Mouse (Mus musculus): Measurements from ENCODE around the gene Llgl2. TPM values are rescaled to one million over a fixed set of nuclear protein-coding genes. Genes with fewer than 3 reads are reported as not detected.

Llgl2 gene
- total and polyA plus RNA-seq, 2 experiments = 15.8 to 46.8 TPM

- Histone ChIP-seq H3K27me3 (ENCODE audit: control insufficient read depth, insufficient read depth, low read length) (no peaks in the 10 kb centered on the region), H3K4me3 (ENCODE audit: insufficient read depth, low read depth, low read length) (peak overlapping the region; percentile 40), H3K27ac (replicated peaks; ENCODE audit: insufficient read depth, low read depth, low read length) (peak overlapping the region; percentile 95), H3K36me3 (ENCODE audit: control insufficient read depth, insufficient read depth, low read length) (no peaks in the 10 kb centered on the region), H3K4me1 (ENCODE audit: control insufficient read depth, insufficient read depth, low read length) (peaks cover 34% of the 10 kb centered on the region), H3K9ac (ENCODE audit: low read depth, low read length) (peak overlapping the region; percentile 67), H3K79me2 (ENCODE audit: control insufficient read depth, insufficient read depth, low read length) (peaks cover 28% of the 10 kb centered on the region; the same call in 1 of the 2 replicates)
- 8% methylated on average over 8 of the region's 8 CpGs for WGBS
- no peak for TF ChIP-seq POLR2A (IDR thresholded peaks at IDR 0.05; ENCODE audit: extremely low read depth, insufficient read depth, low read length)
- no peak for TF ChIP-seq CTCF (IDR thresholded peaks at IDR 0.05; ENCODE audit: low read depth, low read length)
- peak; percentile 89 for DNase-seq (ENCODE audit: extremely low read depth, low read depth, low spot score)
Measured at GRCm38 (mm10) chr11:115832523-115832922, 8.7 kb downstream of the Llgl2 start.

GRCm38 (mm10) chr11:115833021-115833513, 9.2 kb downstream of the Llgl2 start:
- Histone ChIP-seq H3K27ac (replicated peaks; ENCODE audit: insufficient read depth, low read depth, low read length) (peak overlapping the region; percentile 95), H3K9ac (ENCODE audit: low read depth, low read length) (peak overlapping the region; percentile 35), H3K27me3 (ENCODE audit: control insufficient read depth, insufficient read depth, low read length) (no peaks in the 10 kb centered on the region), H3K4me3 (ENCODE audit: insufficient read depth, low read depth, low read length) (no peak overlapping the region), H3K79me2 (ENCODE audit: control insufficient read depth, insufficient read depth, low read length) (peaks cover 27% of the 10 kb centered on the region; the same call in 1 of the 2 replicates), H3K4me1 (ENCODE audit: control insufficient read depth, insufficient read depth, low read length) (peaks cover 38% of the 10 kb centered on the region), H3K36me3 (ENCODE audit: control insufficient read depth, insufficient read depth, low read length) (no peaks in the 10 kb centered on the region)
- peak; percentile 82 for DNase-seq (ENCODE audit: extremely low read depth, low read depth, low spot score)
- TF ChIP-seq CTCF (IDR thresholded peaks at IDR 0.05; ENCODE audit: low read depth, low read length) = 0 out of 2 replicates have a peak, but pooled peaks have one; percentile 11
- no peak for TF ChIP-seq POLR2A (IDR thresholded peaks at IDR 0.05; ENCODE audit: extremely low read depth, insufficient read depth, low read length)
- WGBS = 15% methylated on average over 8 of the region's 8 CpGs

GRCm38 (mm10) chr11:115834033-115834432, 10.2 kb downstream of the Llgl2 start:
- Histone ChIP-seq H3K4me1 (ENCODE audit: control insufficient read depth, insufficient read depth, low read length) (peaks cover 46% of the 10 kb centered on the region), H3K27me3 (ENCODE audit: control insufficient read depth, insufficient read depth, low read length) (no peaks in the 10 kb centered on the region), H3K36me3 (ENCODE audit: control insufficient read depth, insufficient read depth, low read length) (no peaks in the 10 kb centered on the region), H3K79me2 (ENCODE audit: control insufficient read depth, insufficient read depth, low read length) (peaks cover 27% of the 10 kb centered on the region; the same call in 1 of the 2 replicates), H3K4me3 (ENCODE audit: insufficient read depth, low read depth, low read length) (no peak overlapping the region), H3K9ac (ENCODE audit: low read depth, low read length) (no peak overlapping the region), H3K27ac (replicated peaks; ENCODE audit: insufficient read depth, low read depth, low read length) (peak overlapping the region; percentile 95)
- no peak for DNase-seq (ENCODE audit: extremely low read depth, low read depth, low spot score)
- 53% methylated on average over 6 of the region's 6 CpGs for WGBS
- TF ChIP-seq CTCF (IDR thresholded peaks at IDR 0.05; ENCODE audit: low read depth, low read length) = no peak
- no peak for TF ChIP-seq POLR2A (IDR thresholded peaks at IDR 0.05; ENCODE audit: extremely low read depth, insufficient read depth, low read length)

- H3K4me1 ChIP-seq (ENCODE audit: control insufficient read depth, insufficient read depth, low read length) = peaks cover 32% of the 10 kb centered on the region
- no peak overlapping the region for H3K9ac ChIP-seq (ENCODE audit: low read depth, low read length)
- H3K4me3 ChIP-seq (ENCODE audit: insufficient read depth, low read depth, low read length) = no peak overlapping the region
- no peak for DNase-seq (ENCODE audit: extremely low read depth, low read depth, low spot score)
- H3K79me2 ChIP-seq (ENCODE audit: control insufficient read depth, insufficient read depth, low read length) = peaks cover 16% of the 10 kb centered on the region; the same call in 1 of the 2 replicates
- 64% methylated on average over 11 of the region's 11 CpGs for WGBS
- H3K27ac ChIP-seq (replicated peaks; ENCODE audit: insufficient read depth, low read depth, low read length) = no peak overlapping the region
- no peak for TF ChIP-seq CTCF (IDR thresholded peaks at IDR 0.05; ENCODE audit: low read depth, low read length)
- no peak for TF ChIP-seq POLR2A (IDR thresholded peaks at IDR 0.05; ENCODE audit: extremely low read depth, insufficient read depth, low read length)
- H3K36me3 ChIP-seq (ENCODE audit: control insufficient read depth, insufficient read depth, low read length) = no peaks in the 10 kb centered on the region
- no peaks in the 10 kb centered on the region for H3K27me3 ChIP-seq (ENCODE audit: control insufficient read depth, insufficient read depth, low read length)
Measured at GRCm38 (mm10) chr11:115836656-115837395, 13.0 kb downstream of the Llgl2 start.

- H3K36me3 ChIP-seq (ENCODE audit: control insufficient read depth, insufficient read depth, low read length) = no peaks in the 10 kb centered on the region
- H3K27ac ChIP-seq (replicated peaks; ENCODE audit: insufficient read depth, low read depth, low read length) = peak overlapping the region; percentile 2
- WGBS = 56% methylated on average over 22 of the region's 22 CpGs
- peaks cover 31% of the 10 kb centered on the region for H3K4me1 ChIP-seq (ENCODE audit: control insufficient read depth, insufficient read depth, low read length)
- no peak overlapping the region for H3K4me3 ChIP-seq (ENCODE audit: insufficient read depth, low read depth, low read length)
- DNase-seq (ENCODE audit: extremely low read depth, low read depth, low spot score) = peak; percentile 86
- peaks cover 16% of the 10 kb centered on the region; the same call in 1 of the 2 replicates for H3K79me2 ChIP-seq (ENCODE audit: control insufficient read depth, insufficient read depth, low read length)
- H3K9ac ChIP-seq (ENCODE audit: low read depth, low read length) = no peak overlapping the region; the same call in 1 of the 2 replicates
- TF ChIP-seq POLR2A (IDR thresholded peaks at IDR 0.05; ENCODE audit: extremely low read depth, insufficient read depth, low read length) = no peak
- no peaks in the 10 kb centered on the region for H3K27me3 ChIP-seq (ENCODE audit: control insufficient read depth, insufficient read depth, low read length)
Measured at GRCm38 (mm10) chr11:115837606-115838345, 13.9 kb downstream of the Llgl2 start.

Data from liver, adult 2 months (tissue).